Mouse (Mus musculus): ENCODE measurements around the gene Gpha2.

DNA sequence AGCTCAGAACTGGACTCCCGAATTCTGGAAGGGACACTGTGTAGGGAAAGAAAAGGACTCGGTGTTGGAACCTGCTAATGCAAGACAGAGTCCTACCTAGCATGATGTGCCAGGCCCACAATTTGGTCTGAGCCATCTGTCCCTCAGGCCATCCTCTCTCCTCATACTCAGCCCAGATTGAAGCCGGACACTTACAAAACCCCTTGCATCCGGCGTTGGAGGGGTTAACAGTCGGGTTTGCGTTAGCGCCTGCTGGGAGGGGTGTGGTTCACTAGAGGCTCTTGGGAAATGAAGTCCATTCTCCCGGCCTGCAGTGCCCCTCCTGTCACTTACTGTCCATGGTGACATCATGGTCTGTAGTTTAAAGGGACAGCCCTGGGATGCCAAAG lies 9.9 kb downstream of the Gpha2 start:
- TF ChIP-seq CTCF (IDR thresholded peaks at IDR 0.05; ENCODE audit: extremely low read depth, insufficient read depth, low read length) (no peak), POLR2A (IDR thresholded peaks at IDR 0.05; ENCODE audit: extremely low read depth, insufficient read depth, low read length) (no peak)
